8 mouse cellular contexts compared by ENCODE assay signal in the genomic region with DNA sequence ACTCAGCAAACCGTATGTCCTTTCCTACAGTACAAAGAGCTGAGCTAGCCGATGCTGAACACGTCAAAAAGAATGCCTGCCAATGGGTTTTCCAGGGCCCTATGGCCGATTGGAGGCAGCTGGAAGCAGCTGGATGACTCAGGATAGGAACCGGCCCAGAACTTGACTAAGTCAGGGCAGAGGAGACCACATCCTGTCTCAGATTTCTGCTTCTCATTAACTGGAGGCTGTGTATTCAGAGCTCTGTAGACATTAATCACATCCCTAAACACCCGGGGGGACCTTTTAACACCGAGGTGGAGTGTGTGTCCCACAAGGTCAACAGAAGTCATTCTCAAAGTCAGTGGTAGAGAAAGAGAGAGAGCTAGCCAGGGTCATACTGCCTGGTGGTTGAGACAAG. TPM values are rescaled to one million over a fixed set of nuclear protein-coding genes. Genes with fewer than 3 reads are reported as not detected.
DNase-seq lines count a peak whose midpoint lies in the region; ATAC-seq and TF ChIP-seq lines count a peak whose summit lies in the region.

No protein-coding gene starts in this region.

- H3K27ac ChIP-seq in hindbrain, embryonic 10.5 days: peak overlapping the region; percentile 40; the same call in 1 of the 2 replicates
- H3K27ac ChIP-seq in hindbrain, embryonic 16.5 days (ENCODE audit: low read depth, low read length): no peak overlapping the region
- peak overlapping the region; percentile 98 for H3K27ac ChIP-seq in embryonic fibroblast, embryonic 13.5 days (ENCODE audit: insufficient read depth, low read length)
- 0 out of 2 replicates have a peak overlapping the region, but pooled peaks have one; percentile 44 for H3K27ac ChIP-seq in lung, postnatal 0 days (ENCODE audit: low read length)
- H3K27ac ChIP-seq in forebrain, embryonic 15.5 days (replicated peaks): no peak overlapping the region

- DNase-seq in hindbrain, embryonic 10.5 days (ENCODE audit: low spot score): no peak
- peak; percentile 89 for DNase-seq in lung, postnatal 0 days (ENCODE audit: low spot score)
- DNase-seq in testis, postnatal 14 days (ENCODE audit: low spot score): no peak
- DNase-seq in retina, embryonic 14.5 days (ENCODE audit: low spot score): no peak

- TF ChIP-seq CTCF in embryonic fibroblast, embryonic 13.5 days (IDR thresholded peaks at IDR 0.05; ENCODE audit: borderline replicate concordance, insufficient read depth, low read length): no peak
- no peak for TF ChIP-seq CTCF in lung, postnatal 0 days (IDR thresholded peaks at IDR 0.05)

- TF ChIP-seq POLR2A in embryonic fibroblast, embryonic 13.5 days (IDR thresholded peaks at IDR 0.05; ENCODE audit: low read depth, low read length): no peak

- H3K4me3 ChIP-seq in hindbrain, embryonic 10.5 days: no peak overlapping the region
- H3K4me3 ChIP-seq in hindbrain, embryonic 16.5 days (ENCODE audit: low read length): no peak overlapping the region
- H3K4me3 ChIP-seq in embryonic fibroblast, embryonic 13.5 days (ENCODE audit: insufficient read depth, low read length): no peak overlapping the region
- H3K4me3 ChIP-seq in lung, postnatal 0 days (ENCODE audit: low read depth, low read length): no peak overlapping the region
- H3K4me3 ChIP-seq in forebrain, embryonic 15.5 days: no peak overlapping the region

- peak; percentile 37; the same call in 1 of the 2 replicates for TF ChIP-seq EP300 in lung, postnatal 0 days (IDR thresholded peaks at IDR 0.05)

- H3K9me3 ChIP-seq in hindbrain, embryonic 10.5 days: no peaks in the 10 kb centered on the region
- no peaks in the 10 kb centered on the region for H3K9me3 ChIP-seq in hindbrain, embryonic 16.5 days (ENCODE audit: control insufficient read depth, low read length)
- no peaks in the 10 kb centered on the region for H3K9me3 ChIP-seq in lung, postnatal 0 days (ENCODE audit: low read length)
- no peaks in the 10 kb centered on the region for H3K9me3 ChIP-seq in forebrain, embryonic 15.5 days

- peaks cover 47% of the 10 kb centered on the region for H3K4me1 ChIP-seq in hindbrain, embryonic 10.5 days (replicated peaks)
- H3K4me1 ChIP-seq in hindbrain, embryonic 16.5 days (ENCODE audit: control insufficient read depth, insufficient read depth, low read depth, low read length): peaks cover 7% of the 10 kb centered on the region
- peaks cover 23% of the 10 kb centered on the region for H3K4me1 ChIP-seq in embryonic fibroblast, embryonic 13.5 days (ENCODE audit: control insufficient read depth, insufficient read depth, low read length)
- peaks cover 19% of the 10 kb centered on the region; the same call in 1 of the 2 replicates for H3K4me1 ChIP-seq in lung, postnatal 0 days (ENCODE audit: insufficient read depth, low read depth, low read length)
- H3K4me1 ChIP-seq in forebrain, embryonic 15.5 days: peaks cover 8% of the 10 kb centered on the region

- H3K4me2 ChIP-seq in hindbrain, embryonic 16.5 days (ENCODE audit: low read length): no peak overlapping the region
- no peak overlapping the region for H3K4me2 ChIP-seq in lung, postnatal 0 days (replicated peaks; ENCODE audit: low read depth, low read length)
- H3K4me2 ChIP-seq in forebrain, embryonic 15.5 days (replicated peaks): no peak overlapping the region

- H3K9ac ChIP-seq in hindbrain, embryonic 16.5 days (ENCODE audit: low read depth, low read length): no peak overlapping the region
- H3K9ac ChIP-seq in lung, postnatal 0 days (replicated peaks; ENCODE audit: low read depth): no peak overlapping the region
- H3K9ac ChIP-seq in forebrain, embryonic 15.5 days (replicated peaks): no peak overlapping the region

- H3K27me3 ChIP-seq in hindbrain, embryonic 10.5 days (ENCODE audit: insufficient read depth, poor library complexity, severe bottlenecking): no peaks in the 10 kb centered on the region
- H3K27me3 ChIP-seq in hindbrain, embryonic 16.5 days (replicated peaks; ENCODE audit: control insufficient read depth, insufficient read depth, low read length): no peaks in the 10 kb centered on the region
- H3K27me3 ChIP-seq in lung, postnatal 0 days (replicated peaks; ENCODE audit: insufficient read depth, low read length): no peaks in the 10 kb centered on the region
- H3K27me3 ChIP-seq in forebrain, embryonic 15.5 days: no peaks in the 10 kb centered on the region

- WGBS in hindbrain, embryonic 10.5 days: 55% methylated on average over 7 of the region's 7 CpGs
- WGBS in hindbrain, embryonic 16.5 days: 58% methylated on average over 7 of the region's 7 CpGs
- 8% methylated on average over 7 of the region's 7 CpGs for WGBS in lung, postnatal 0 days
- WGBS in forebrain, embryonic 15.5 days: 78% methylated on average over 7 of the region's 7 CpGs

- no peaks in the 10 kb centered on the region for H3K36me3 ChIP-seq in hindbrain, embryonic 10.5 days
- no peaks in the 10 kb centered on the region for H3K36me3 ChIP-seq in hindbrain, embryonic 16.5 days (ENCODE audit: control insufficient read depth, insufficient read depth, low read length)
- no peaks in the 10 kb centered on the region for H3K36me3 ChIP-seq in lung, postnatal 0 days (ENCODE audit: insufficient read depth, low read length)
- H3K36me3 ChIP-seq in forebrain, embryonic 15.5 days: no peaks in the 10 kb centered on the region

- ATAC-seq in hindbrain, embryonic 16.5 days: no peak
- ATAC-seq in inflammation-experienced regulatory T-cells, adult 6 months: peak; percentile 93
- peak; percentile 84 for ATAC-seq in lung, postnatal 0 days
- no peak for ATAC-seq in forebrain, embryonic 15.5 days (replicated peaks)

RNA-seq across cellular contexts. Expression of a gene that starts 35.3 kb away (rescaled TPM):
- polyA plus RNA-seq in hindbrain, embryonic 10.5 days (2016; fragmentation: Nextera tagmentation; extraction: Ambion mirVana): not detected in 2 replicates
- polyA plus RNA-seq in hindbrain, embryonic 16.5 days (2015; fragmentation: Nextera tagmentation; extraction: Ambion mirVana): not detected in 2 replicates
- 0.33 TPM in 1 of 2 replicates, not detected in the other for polyA plus RNA-seq in embryonic fibroblast, embryonic 13.5 days (2011; ENCODE audit: insufficient read length, low read depth, missing spikeins)
- polyA plus RNA-seq in inflammation-experienced regulatory T-cells, adult 6 months (2017; shearing (Covaris generic)): not detected
- 0.06 TPM in 1 of 2 replicates, not detected in the other for polyA plus RNA-seq in lung, postnatal 0 days (2015; fragmentation: Nextera tagmentation; extraction: Ambion mirVana)
- polyA plus RNA-seq in forebrain, embryonic 15.5 days (2015; fragmentation: Nextera tagmentation; extraction: Ambion mirVana): not detected in 2 replicates

Comparison
In these comparisons a context has a peak if more than half of its experiments do, and no peak if none do; other contexts are left out.
1. H3K27ac ChIP-seq: peak in hindbrain, embryonic 10.5 days (single experiment), embryonic fibroblast, embryonic 13.5 days (single experiment) and lung, postnatal 0 days (single experiment); none in hindbrain, embryonic 16.5 days (single experiment) and forebrain, embryonic 15.5 days (single experiment).
2. ATAC-seq: peak in inflammation-experienced regulatory T-cells, adult 6 months (single experiment) and lung, postnatal 0 days (single experiment); none in hindbrain, embryonic 16.5 days (single experiment) and forebrain, embryonic 15.5 days (single experiment).